Mouse (Mus musculus) myocyte (in vitro differentiated cells): ENCODE data around the gene H60c.

Source experiments
- CEBPB ChIP-seq: IDR thresholded peaks from 2 replicates; pipeline ENCODE4 v1.6.1; 2011; ENCODE audit warnings: mild to moderate bottlenecking, moderate library complexity; ENCODE audit not compliant: poor library complexity, insufficient read depth, severe bottlenecking
- E2F4 ChIP-seq: IDR thresholded peaks from one replicate; pipeline ENCODE4 v1.6.1; 2011; ENCODE audit warnings: mild to moderate bottlenecking, control low read depth, moderate library complexity; ENCODE audit not compliant: insufficient read depth
- MAX ChIP-seq: IDR thresholded peaks from one replicate; pipeline ENCODE4 v1.6.1; 2011; ENCODE audit warnings: low read depth, mild to moderate bottlenecking, control low read depth
- MYOD1 ChIP-seq, 3 experiments: IDR thresholded peaks; one replicate each; pipeline ENCODE4 v1.6.1; 2011; ENCODE audit warnings: control low read depth in 2 of 3, low read depth in 2 of 3, mild to moderate bottlenecking in 2 of 3, moderate library complexity in 1 of 3; ENCODE audit not compliant: insufficient read length in 2 of 3, control insufficient read depth in 1 of 3
- MYOG ChIP-seq, 3 experiments: IDR thresholded peaks; one replicate each; pipeline ENCODE4 v1.6.1; 2011; ENCODE audit warnings: control low read depth in 2 of 3, low read depth in 2 of 3, mild to moderate bottlenecking in 2 of 3; ENCODE audit not compliant: insufficient read length in 2 of 3, control insufficient read depth in 1 of 3, insufficient read depth in 1 of 3
- POLR2A ChIP-seq: IDR thresholded peaks from one replicate; pipeline ENCODE4 v1.6.1; 2011; ENCODE audit warnings: low read depth, mild to moderate bottlenecking, control low read depth, moderate library complexity; ENCODE audit not compliant: insufficient read length
- POLR2AphosphoS2 ChIP-seq: IDR thresholded peaks from one replicate; pipeline ENCODE4 v1.6.1; 2011; ENCODE audit warnings: low read depth, control low read depth; ENCODE audit not compliant: insufficient read length
- REST ChIP-seq: IDR thresholded peaks from one replicate; pipeline ENCODE4 v1.6.1; 2011; ENCODE audit warnings: mild to moderate bottlenecking, control low read depth, moderate library complexity; ENCODE audit not compliant: insufficient read depth, insufficient read length
- SRF ChIP-seq: IDR thresholded peaks from one replicate; pipeline ENCODE4 v1.6.1; 2011; ENCODE audit warnings: low read depth; ENCODE audit not compliant: control insufficient read depth, insufficient read length
- TCF12 ChIP-seq: IDR thresholded peaks from one replicate; pipeline ENCODE4 v1.6.1; 2011; ENCODE audit warnings: mild to moderate bottlenecking, control low read depth; ENCODE audit not compliant: poor library complexity, insufficient read depth, severe bottlenecking
- TCF3 ChIP-seq: IDR thresholded peaks from one replicate; pipeline ENCODE4 v1.6.1; 2011; ENCODE audit warnings: low read depth, control low read depth; ENCODE audit not compliant: insufficient read length
- USF1 ChIP-seq: IDR thresholded peaks from one replicate; pipeline ENCODE4 v1.6.1; 2011; ENCODE audit warnings: low read depth, mild to moderate bottlenecking, control low read depth, moderate library complexity

DNA sequence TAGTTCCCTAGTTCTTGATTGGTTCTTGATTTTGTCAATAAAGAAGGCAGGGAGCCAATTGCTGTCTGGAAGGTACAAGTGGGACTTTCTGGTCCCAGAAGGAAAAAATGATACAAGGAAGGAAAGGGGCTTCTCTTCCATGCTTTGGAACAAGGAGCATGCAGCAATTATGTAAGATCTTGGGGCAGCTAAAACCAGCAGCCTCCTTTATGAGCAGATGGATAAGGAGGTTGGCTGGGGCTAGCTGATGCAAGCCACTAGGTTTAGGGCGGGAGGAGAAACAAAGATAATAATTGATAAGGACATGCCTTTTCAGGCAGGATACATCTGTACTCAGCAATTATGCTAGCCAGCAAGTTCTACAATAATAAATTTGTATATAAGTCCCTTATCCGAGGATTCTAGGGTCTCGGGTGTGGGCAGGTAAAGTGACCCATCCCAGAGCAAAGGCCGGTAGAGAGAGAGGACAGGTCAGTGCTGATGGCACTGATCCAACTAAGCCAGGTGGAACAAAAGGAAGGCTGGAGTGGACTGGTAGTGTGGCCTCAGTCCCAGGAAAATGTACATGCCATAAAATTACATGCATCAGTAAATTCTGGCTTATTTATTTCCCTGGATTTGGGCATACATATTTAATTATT is 40.7 kb upstream of the H60c start:
- TF ChIP-seq POLR2A (no peak), MYOD1 (IDR thresholded peaks at IDR 0.05; ENCODE audit: control insufficient read depth in 1 of 3, insufficient read length in 2 of 3, low read depth in 2 of 3) (no peak), TCF12 (no peak), REST (no peak), E2F4 (no peak), MAX (no peak), USF1 (no peak), MYOG (IDR thresholded peaks at IDR 0.05; ENCODE audit: control insufficient read depth in 1 of 3, insufficient read depth in 1 of 3, insufficient read length in 2 of 3, low read depth in 2 of 3) (no peak), TCF3 (no peak), CEBPB (no peak), POLR2AphosphoS2 (no peak), SRF (no peak)
